Mouse (Mus musculus): ENCODE measurements at regions not wholly inside any gene's neighbourhood (a gene's known extent, or its start where the extent isn't known, plus 50 kb on each side); places are given as distances from the start of the nearest gene placed in this dataset.

DNA sequence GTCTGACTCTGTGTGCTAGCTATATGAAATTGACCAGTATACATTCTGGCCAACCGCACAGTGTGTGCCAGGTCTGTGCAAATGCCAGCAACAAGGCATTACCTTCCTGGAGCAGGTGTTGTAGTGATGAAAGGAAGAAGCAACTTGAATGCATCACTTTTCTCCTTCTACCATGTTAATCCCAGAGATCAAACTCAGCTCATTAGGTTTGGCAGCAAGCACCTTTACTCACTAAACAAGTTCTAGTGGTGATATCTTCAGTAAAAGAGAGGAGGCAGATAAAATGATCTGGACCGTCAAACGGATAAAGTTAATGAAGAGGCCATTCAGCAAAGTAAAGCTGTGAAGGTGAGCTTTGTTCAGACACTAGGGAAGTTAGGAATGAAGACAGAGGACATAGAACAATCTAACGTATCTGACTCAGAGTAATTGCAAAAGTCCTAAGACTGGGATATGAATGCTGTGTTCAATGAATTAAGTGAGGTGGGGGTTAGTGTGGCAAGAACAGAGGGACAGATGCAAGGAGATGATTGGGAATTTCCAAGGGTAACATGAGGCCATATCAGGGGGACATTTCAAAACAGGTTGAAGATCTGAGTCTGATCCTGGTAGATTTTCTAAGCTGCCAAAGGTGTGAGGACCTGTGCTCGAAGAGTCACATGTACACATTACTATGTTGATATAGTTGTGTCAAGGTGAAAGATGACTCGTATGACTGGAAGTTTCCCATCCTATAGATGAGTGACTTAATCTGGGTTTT, 1478.4 kb upstream of the Slc10a2 start:
- DNase-seq (ENCODE audit: low read depth, low spot score): no peak

DNA sequence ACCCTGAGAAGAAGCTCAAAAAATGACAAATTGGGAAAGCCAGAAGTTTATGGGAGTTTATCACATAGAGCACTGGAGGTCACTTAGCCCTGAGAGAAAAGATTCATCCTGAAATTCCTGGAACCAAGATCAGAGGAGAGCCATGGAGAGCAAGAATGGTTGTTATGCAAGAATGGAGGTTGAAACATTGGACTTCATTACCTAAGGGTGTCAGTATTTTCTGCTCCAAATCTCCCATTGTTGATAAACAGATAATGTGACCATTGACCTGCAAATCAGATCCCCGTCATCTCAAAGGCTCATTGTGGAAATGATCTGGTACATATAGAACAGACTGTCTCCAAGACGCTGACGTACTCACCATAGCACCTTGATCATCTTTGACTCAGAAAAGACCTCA, 1477.6 kb upstream of the Slc10a2 start:
- DNase-seq (ENCODE audit: low read depth, low spot score): no peak

DNA sequence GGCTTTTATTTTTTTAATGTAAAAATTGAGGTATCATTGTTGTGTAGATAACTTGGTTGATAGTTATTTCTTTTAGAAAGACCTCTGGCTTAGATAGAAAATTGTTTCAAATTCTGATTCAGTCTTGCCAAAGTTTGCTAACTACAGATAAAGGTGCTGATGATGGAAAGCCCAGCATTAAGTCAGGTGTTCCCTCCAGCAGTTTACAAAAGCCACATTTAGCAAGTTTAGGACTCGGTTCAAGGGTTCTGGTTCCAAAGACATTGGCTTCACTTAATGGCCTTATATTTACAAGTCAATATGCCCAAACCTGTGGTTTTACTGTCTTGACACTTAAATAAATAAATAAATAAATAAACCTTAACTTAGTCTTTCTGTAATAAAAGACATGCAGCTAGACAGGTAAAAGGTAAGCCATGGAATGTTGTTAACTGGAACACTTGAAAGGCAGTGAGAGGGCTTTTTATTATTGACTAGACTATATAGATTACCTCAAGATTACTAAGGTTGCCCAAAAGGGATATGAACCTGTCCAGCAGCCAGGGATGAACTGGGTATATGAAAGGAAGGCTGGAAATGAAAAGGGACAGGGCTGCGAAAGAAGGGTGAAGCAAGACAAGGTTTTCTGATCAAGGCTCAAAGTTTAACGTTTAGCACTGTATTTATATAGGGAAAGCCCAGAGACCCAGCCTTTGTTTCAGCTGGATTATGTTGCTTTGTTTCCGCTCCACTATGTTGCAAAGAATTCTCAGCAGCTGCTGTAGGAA, 1472.9 kb upstream of the Slc10a2 start:
- no peak for DNase-seq (ENCODE audit: low read depth, low spot score)

DNA sequence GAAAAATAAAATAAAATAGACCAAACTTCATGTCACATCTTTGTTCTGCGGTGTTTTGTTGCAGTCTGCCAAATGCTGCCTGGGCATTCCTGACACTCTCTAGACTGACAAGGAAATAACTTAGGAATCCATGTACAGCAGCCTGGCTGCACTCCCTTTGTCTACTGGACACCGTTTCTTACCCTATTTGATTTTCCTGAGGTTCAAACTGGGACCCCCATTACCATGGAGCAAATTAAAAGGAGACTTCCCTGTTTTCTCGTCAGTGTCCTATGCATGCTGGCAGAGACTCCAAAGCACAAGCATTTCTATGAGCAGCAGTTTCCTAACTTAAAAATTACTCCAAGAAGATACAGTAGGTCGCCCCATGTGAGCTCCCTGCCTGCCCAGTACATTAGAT, 1470.1 kb upstream of the Slc10a2 start:
- no peak for DNase-seq (ENCODE audit: low read depth, low spot score)

DNA sequence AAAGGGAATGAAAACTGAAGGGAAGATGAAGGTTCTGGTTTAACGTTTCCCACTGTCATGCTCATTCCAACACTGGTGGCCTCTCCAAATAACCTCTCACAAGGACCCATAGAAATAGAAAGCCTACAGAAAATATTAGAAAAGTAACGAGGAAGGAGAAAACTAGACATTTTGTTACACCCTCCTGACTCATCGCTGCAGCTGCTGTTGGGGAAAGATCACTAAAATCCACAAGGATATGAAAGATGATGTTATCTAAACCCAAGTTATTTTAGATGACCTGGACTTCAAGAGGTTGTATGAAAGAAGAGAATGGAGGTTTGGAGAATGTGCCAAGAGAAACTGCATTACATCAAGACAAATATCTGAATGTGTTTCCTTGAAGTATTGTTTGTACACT, 1468.3 kb upstream of the Slc10a2 start:
- no peak for DNase-seq (ENCODE audit: low read depth, low spot score)

DNA sequence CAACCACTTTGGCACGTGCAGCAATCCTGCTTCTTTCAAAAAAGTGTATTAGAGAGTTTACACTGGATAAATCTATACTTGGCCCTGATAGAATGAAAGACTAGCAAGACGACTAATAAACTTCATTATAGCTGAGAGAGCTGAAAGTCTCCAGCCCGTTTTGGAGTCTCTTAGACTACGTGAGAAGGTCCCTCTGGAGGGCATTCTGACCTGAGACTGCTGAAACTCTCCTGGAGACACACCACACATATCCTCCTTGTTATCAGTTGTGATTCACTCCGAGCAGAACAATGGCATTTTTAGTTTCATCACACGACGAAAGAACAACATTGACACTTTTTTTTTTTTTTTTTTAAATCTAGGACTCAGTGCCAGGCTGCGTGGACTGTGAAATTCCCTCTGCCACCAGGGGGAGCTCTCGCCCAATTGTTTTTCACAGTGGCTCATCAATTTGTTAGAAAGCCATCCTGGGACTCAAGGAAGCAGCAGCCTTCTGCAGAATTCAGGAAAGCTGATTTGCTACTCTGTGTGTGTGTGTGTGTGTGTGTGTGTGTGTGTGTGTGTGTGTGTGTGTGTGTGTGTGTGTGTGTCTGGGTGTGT, 1467.0 kb upstream of the Slc10a2 start:
- DNase-seq (ENCODE audit: low read depth, low spot score): peak; percentile 65

DNA sequence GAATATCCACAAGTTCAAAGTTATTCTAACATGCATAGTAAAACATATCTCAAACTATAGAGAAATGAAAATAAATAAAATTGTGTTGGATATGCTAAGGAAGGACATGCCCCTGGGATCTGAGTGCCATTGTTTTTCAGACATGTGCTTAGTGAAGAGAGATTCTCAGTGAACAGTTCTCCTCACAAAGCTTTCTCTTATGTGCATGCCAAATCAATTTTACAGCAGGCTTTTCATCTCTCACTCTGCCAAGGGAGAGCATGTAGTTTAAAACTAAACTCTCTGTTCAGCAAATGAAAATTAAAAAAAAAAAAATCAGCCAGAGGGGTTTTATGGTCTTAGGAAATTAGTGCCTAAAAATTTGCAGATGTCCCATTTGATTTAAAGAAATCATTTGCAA, 1445.8 kb upstream of the Slc10a2 start:
- DNase-seq (ENCODE audit: low read depth, low spot score): no peak

DNA sequence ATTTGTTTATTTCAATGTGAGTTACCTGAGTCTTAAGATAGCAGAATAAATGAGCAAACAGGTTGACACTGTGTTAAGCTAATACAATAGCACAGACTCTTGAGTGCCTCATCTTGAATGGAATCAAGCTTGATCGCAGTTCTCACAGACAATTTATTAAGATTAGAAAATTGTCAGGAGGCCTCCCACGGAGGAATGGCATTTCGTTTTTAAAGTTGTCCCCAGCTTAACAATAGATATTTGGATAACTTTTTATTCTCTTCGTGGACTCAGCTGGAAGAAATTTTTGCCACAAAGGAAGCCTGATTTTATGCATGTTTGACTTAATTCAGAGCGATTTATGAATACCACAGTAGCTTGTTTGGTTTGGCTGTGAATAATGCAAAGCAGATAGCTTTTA, 1422.0 kb upstream of the Slc10a2 start:
- DNase-seq (ENCODE audit: low read depth, low spot score): no peak

DNA sequence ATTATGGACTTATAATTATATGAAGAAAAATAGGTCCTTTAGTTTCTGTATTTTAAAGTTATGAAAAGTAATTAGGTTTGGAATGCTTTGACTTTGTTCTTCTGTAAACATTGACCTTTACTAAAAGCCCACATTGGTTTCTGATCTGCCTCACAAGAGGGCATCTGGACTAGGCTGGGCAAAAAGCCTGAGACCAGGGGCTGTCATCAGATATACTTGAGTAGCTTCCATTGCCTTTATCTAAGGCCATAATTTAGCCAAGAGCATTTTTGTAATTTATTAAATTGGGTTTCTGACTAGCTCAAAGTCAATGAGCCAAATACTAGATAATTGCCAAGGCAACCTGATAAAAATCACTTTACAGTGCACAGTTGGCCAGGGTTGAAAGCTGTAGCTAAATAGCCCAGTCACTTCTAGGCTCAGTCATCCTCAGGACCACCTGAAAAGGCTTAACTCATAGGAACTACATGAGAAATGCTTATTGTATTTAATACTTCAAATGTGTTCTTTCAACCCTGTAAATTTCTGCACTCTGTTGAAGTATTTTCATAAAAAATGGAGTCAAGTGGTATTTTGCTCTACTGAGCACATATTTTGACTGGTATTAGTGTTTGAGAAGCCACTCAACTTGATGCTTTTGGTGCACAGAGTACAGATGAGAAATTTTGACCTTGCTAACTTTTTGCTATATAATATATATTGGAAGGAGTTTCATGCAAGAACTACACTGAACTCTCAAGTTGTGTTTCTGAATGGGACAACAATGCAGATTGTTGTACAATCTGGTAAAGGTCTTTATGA, 1410.9 kb upstream of the Slc10a2 start:
- no peak for DNase-seq (ENCODE audit: low read depth, low spot score)

DNA sequence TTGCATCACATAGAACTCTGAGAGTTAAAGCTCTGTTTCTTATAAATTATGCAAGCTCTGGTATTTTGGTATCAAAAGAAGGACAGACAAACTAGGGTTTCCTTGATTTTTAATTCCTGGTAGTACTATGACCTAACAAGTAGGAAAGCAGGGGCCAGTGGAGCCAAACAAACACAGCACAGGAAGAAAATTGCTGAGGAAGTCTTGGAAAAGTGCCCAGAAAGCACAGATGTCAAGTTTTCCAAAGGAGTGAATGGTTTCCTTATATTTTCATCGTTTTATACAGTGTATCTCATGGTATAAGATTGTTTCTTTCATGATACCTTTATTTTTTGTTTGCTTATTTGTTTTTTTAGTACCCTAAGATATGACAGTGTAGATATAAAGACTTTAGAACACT, 1387.3 kb upstream of the Slc10a2 start:
- DNase-seq (ENCODE audit: low read depth, low spot score): no peak

DNA sequence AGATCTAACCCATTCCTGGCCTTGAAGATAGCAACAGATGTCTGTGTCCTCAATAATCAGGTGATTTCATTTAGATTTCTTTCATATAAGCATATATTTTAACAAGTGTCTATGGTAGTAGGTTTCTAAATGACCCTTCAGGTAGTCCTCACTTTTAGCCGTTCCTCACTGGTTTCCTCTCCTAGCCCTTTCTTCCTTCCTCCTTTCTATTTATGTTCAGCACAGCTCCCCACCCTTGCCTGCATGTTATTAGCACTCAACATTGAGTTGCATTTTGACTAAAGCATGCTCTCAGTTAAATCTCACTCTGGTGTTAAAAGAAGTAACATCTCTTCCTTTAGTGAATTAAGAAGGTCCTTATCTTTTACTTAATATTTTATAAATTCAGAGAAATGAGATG, 1376.8 kb upstream of the Slc10a2 start:
- no peak for DNase-seq (ENCODE audit: low read depth, low spot score)

DNA sequence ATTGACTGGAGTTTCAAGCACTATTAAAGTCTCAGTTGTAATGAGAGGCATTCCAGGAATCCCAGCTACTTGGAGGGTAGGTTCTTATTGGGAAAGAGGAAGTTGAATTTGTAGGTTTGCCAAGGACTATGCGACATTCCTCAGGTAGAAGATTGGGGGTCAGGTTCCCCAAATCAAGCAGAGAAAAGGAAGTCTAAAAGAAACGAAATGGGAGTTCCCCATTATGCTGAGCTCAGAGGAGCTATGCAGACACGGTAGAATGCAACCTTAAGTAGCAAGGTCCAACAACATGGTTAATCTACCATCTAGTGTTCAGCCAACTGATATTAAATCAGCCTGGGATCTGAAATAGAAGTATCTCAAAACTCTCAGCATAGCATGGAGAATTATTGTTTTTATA, 1365.9 kb upstream of the Slc10a2 start:
- no peak for DNase-seq (ENCODE audit: low read depth, low spot score)

DNA sequence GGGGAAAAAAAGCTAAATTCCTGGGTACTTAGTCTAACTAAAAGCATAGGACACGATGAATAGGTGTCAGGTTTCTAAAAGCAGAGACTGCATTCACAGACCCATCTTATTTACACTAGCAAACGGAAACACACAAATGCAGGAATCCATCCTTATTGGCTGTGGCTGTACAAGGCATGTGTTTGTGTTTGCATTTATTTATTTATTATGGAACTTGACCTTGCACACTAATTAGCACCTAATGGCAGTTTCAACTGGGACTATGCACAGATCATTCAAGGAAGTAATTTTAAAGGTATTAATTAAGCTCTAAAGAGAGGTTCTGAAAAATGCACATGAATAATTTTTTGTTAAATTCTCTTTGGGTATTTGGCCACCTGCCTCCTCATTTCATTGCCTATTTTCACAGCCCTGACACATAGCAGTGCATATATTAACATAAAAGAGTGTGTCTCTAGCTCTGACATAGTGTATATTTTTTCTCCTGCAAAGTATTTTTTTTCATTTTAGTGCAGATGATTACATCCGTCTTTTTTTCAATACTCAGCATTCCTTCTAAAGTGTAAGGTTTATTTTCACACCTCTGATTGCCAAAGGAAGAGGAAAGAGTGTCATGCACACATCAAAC, 1351.5 kb upstream of the Slc10a2 start:
- DNase-seq (ENCODE audit: low read depth, low spot score): no peak

DNA sequence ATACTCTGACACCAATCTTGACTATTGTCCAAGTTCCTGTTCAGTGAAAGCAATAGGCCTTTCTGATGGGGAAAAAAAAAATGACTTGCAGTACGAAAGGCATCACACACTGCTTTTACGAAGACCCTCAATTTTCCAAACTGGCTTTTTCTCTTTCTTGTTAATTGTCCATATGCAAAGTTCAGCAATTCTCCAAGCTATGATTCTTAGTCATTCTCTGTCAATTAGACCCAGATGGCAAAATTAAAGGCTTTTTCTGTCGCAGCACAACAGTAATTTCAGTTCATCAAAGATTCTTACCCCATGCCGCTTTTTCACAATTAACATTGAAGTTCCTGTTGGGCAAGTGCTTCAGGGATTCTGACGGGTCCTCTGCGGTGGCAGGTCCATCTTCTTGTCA, 1343.2 kb upstream of the Slc10a2 start:
- DNase-seq (ENCODE audit: low read depth, low spot score): no peak

DNA sequence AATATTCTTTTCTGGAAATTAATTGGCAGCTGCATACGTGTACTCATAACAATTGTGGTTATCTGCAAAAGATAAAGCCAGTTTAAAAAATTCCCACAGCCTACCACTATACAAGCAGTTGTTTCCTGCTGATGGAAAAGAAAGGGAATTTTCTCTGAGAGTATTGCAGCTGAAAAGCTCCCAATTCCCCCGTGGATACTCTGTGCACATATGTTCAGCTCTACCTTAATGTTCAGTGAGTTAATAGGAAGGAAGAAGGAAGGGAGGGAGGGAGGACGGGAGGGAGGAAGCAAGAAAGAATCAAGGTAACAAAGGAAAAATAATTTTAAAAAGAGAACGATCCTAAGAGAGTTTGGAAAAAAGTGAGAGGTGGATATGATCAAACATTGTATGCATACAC, 1333.9 kb upstream of the Slc10a2 start:
- no peak for DNase-seq (ENCODE audit: low read depth, low spot score)
